Mouse (Mus musculus) erythroblast, embryonic 14.5 days (primary cell): ENCODE measurements around the gene Tchhl1. TPM values are rescaled to one million over a fixed set of nuclear protein-coding genes. Genes with fewer than 3 reads are reported as not detected.
A peak's percentile ranks its signal among the peaks of the same experiment; 100 is the strongest.

Experiments
- H3K27me3 ChIP-seq: 2 replicates; pipeline ENCODE4 v1.6.1; 2012; ENCODE audit warnings: inconsistent platforms; ENCODE audit not compliant: control insufficient read depth
- H3K36me3 ChIP-seq: 2 replicates; pipeline ENCODE4 v1.6.1; 2012; ENCODE audit warnings: mild to moderate bottlenecking, inconsistent platforms; ENCODE audit not compliant: control insufficient read depth
- H3K4me1 ChIP-seq: 2 replicates; pipeline ENCODE4 v1.6.1; 2012; ENCODE audit warnings: inconsistent platforms; ENCODE audit not compliant: control insufficient read depth
- H3K4me3 ChIP-seq: replicated peaks from 2 replicates; pipeline ENCODE3; 2012; ENCODE audit warnings: moderate library complexity, mild to moderate bottlenecking, inconsistent platforms
- H3K9me3 ChIP-seq: 2 replicates; pipeline ENCODE4 v1.6.1; 2012; ENCODE audit warnings: low read length, inconsistent platforms, mixed read lengths; ENCODE audit not compliant: control insufficient read depth
- GATA1 ChIP-seq: IDR thresholded peaks from 2 replicates; pipeline ENCODE4 v1.6.1; 2012; ENCODE audit warnings: low read length, inconsistent platforms, mixed read lengths
- TAL1 ChIP-seq: IDR thresholded peaks from 3 replicates; pipeline ENCODE4 v1.6.1; 2012; ENCODE audit warnings: low read length, inconsistent platforms, mixed read lengths
- polyA plus RNA-seq: library from polyadenylated mRNA; stranded (reverse); fragments of >175 nt; gene quantifications from 2 replicates; pipeline ENCODE4 v1.2.3, GENCODE M21; 2012

The Tchhl1 gene
- polyA plus RNA-seq, 1 experiment, result not detected

DNA sequence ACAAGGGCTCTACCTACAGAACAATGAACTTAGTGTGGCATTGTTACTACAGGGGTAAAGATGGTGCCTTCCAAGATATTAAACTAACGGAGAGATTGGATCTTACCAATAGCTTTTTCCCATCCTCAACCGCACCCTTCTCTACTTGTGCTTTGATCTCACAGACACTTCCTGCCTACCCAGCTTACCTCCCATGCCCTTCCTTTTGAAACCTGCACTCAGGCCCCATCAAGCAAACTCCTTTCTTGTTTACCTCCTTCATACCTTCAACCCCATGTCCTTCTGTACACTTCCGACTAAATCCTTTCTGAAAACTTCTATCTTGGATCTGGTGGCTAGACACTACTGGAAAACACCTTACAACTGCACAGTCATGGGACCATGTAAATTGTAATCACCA lies 46.1 kb downstream of the Tchhl1 start:
- no peak for TF ChIP-seq GATA1
- TF ChIP-seq TAL1, result no peak
- Histone ChIP-seq H3K9me3 (no peaks in the 10 kb centered on the region), H3K4me3 (no peak overlapping the region), H3K36me3 (no peaks in the 10 kb centered on the region), H3K4me1 (no peaks in the 10 kb centered on the region), H3K27me3 (no peaks in the 10 kb centered on the region)

DNA sequence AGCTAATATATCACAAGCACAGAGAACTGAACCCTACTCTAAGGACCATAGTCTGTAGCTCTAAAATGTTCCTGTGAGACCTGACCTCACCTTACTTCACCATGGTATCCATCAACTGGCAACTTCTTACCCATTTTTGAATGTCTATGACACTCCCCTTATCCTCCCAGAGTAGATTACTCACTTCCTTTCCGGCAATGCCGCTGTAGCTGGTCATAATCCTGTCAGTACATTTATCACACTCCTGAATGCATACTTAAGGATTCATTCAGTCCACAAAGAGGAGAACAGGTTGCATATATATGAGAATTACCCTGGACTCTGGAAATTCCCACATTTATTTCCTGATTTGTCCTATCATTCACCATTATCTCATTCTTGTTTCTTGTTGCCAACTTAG lies 48.8 kb downstream of the Tchhl1 start:
- Histone ChIP-seq H3K36me3 (no peaks in the 10 kb centered on the region), H3K4me3 (no peak overlapping the region), H3K9me3 (no peaks in the 10 kb centered on the region), H3K27me3 (no peaks in the 10 kb centered on the region), H3K4me1 (peaks cover 6% of the 10 kb centered on the region)
- TF ChIP-seq TAL1, result no peak
- TF ChIP-seq GATA1, result no peak

DNA sequence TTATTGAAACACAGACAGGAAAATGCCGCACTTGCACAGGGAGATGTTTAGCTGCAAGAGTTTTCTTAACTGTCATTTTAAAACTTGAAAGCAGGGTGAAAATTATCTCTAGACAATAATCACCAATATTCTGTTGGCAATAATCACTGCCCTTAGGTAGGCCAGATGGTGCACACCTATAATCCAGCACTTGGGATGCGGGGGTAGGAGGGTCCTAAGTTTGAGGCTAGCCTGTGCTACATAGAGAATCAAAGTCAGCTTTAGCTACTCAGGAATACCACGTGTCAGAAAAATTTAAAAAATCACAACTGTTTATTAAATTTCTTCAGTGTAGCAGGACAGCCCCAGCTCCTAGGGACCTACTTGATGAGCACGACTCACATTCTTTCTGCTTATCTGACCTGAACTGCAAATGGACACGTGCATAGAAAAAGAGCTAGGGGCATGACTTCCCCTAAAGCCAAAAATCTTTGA lies 51.3 kb downstream of the Tchhl1 start:
- H3K4me1 ChIP-seq, result peaks cover 6% of the 10 kb centered on the region
- no peaks in the 10 kb centered on the region for H3K36me3 ChIP-seq
- no peaks in the 10 kb centered on the region for H3K27me3 ChIP-seq
- no peak for TF ChIP-seq TAL1
- TF ChIP-seq GATA1, result no peak
- H3K9me3 ChIP-seq, result no peaks in the 10 kb centered on the region
- no peak overlapping the region for H3K4me3 ChIP-seq

DNA sequence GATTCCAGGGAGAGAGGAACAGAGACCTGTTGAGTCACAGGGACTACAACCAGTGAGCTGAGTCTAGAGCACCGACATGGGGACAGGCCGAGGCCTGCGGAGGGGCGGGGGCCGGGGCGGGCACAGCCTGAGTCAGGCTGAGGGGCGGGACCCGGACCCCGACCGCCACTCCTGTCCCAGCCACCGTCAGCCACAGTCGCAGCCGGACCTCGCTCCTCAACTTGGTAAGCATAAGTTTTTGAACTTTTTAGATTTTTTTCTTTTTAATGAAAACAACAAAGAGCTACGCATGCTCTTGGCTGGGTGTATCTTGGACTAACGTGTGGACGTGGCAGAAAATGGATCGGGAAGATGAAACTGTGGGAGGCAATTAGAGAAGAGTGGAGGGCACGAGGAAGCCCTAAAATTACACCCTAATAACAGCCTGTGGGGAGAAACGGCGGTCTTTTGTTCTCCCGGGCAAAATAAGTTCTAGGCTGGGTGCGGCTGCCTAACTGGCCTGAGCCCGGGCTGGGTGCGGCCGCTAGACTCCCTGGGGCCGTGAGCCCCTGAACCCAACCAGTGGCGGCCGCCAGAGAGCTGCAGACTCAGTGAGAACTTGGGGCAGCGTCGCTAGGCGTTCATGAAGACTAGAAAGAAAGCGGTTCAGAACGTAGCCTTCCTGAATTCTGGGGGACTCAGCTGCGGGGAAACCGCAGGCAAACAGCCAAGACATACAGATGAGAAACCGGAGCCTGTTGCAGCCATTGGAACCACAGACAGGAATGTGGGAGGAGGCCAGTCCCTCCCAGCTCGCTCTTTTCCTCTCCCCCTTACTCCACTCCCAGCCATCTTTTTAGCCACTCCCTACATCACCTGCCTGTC lies 52.0 kb downstream of the Tchhl1 start, which contains the start of gene S100a11:
Gene S100a11 (plus strand): TSS at position 159 of the 864 bp plus-strand sequence.
- H3K27me3 ChIP-seq, result no peaks in the 10 kb centered on the region
- H3K4me1 ChIP-seq, result peaks cover 6% of the 10 kb centered on the region
- TF ChIP-seq TAL1 (no peak), GATA1 (no peak)
- H3K36me3 ChIP-seq, result no peaks in the 10 kb centered on the region
- H3K9me3 ChIP-seq, result no peaks in the 10 kb centered on the region
- H3K4me3 ChIP-seq, result peak within 1 kb of the TSS; percentile 53

Other genes starting within 250 kb of the Tchhl1 start
- gene Flg, start 195.2 kb upstream of the Tchhl1 start, polyA plus RNA-seq, result not detected in 2 replicates
- not detected in 2 replicates for gene Hrnr, start 149.0 kb upstream of the Tchhl1 start, polyA plus RNA-seq
- gene Rptn, start 75.1 kb upstream of the Tchhl1 start, polyA plus RNA-seq, result 0.01 TPM in 1 of 2 replicates, not detected in the other
- gene Tchh, start 26.4 kb upstream of the Tchhl1 start, polyA plus RNA-seq, result not detected in 2 replicates
- 0.24 and 0.37 TPM in 2 replicates for gene S100a11, start 51.7 kb downstream of the Tchhl1 start, polyA plus RNA-seq
- 0.07 and 0.11 TPM in 2 replicates for gene S100a10, start 86.3 kb downstream of the Tchhl1 start, polyA plus RNA-seq
- not detected in 2 replicates for gene Tdpoz2, start 183.9 kb downstream of the Tchhl1 start, polyA plus RNA-seq
- not detected in 2 replicates for gene Tdpoz1, start 207.6 kb downstream of the Tchhl1 start, polyA plus RNA-seq
- not detected in 2 replicates for gene Gm37596, start 224.3 kb downstream of the Tchhl1 start, polyA plus RNA-seq